Mouse (Mus musculus) E14TG2a.4 (cell line): ENCODE data around the gene Gpx1.
A peak's percentile ranks its signal among the peaks of the same experiment; 100 is the strongest.

Experiments
- H3K27me3 ChIP-seq: 2 replicates; pipeline ENCODE4 v1.6.1; 2014; ENCODE audit warnings: low read length, control low read depth; ENCODE audit not compliant: insufficient read depth
- H3K36me3 ChIP-seq: 2 replicates; pipeline ENCODE4 v1.6.1; 2014; ENCODE audit warnings: low read length, control low read depth; ENCODE audit not compliant: insufficient read depth
- H3K4me1 ChIP-seq: replicated peaks from 2 replicates; pipeline ENCODE4 v1.6.1; 2014; ENCODE audit warnings: low read depth, low read length, control low read depth
- H3K4me3 ChIP-seq: replicated peaks from 2 replicates; pipeline ENCODE4 v1.5.1; 2014; ENCODE audit warnings: mild to moderate bottlenecking, low read length
- H3K9me3 ChIP-seq: 2 replicates; pipeline ENCODE4 v1.6.1; 2014; ENCODE audit warnings: low read length, control low read depth
- CTCF ChIP-seq: conservative IDR thresholded peaks from 2 replicates; pipeline ENCODE4 v1.5.1; 2014; ENCODE audit warnings: low read length
- NANOG ChIP-seq: IDR thresholded peaks from 2 replicates; pipeline ENCODE4 v1.6.1; 2014; ENCODE audit warnings: borderline replicate concordance, low read length, mixed read lengths
- POU5F1 ChIP-seq: IDR thresholded peaks from 2 replicates; pipeline ENCODE4 v1.6.1; 2014; ENCODE audit warnings: low read length, borderline replicate concordance

Gpx1 gene

DNA sequence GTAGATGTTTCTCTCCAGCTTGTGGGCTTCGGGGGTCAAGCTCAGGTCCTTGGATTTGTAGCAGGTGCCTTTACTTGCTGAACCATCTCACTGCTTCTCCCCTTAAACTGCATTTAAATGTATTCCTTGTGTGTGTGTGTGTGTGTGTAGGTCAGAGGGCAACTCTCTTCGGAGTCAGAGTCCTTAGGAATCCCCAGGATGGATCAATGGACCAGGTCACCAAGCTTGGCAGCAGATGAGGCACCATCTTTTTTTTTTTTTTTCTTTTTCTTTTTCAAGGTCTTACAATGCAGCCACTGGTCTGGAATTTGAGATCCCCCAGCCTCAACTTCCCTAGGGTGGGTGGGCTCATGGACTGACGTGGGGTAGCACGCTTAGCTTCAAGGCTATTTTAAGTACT is 5.8 kb downstream of the Gpx1 start:
- H3K27me3 ChIP-seq, result no peaks in the 10 kb centered on the region
- peaks cover 21% of the 10 kb centered on the region for H3K36me3 ChIP-seq
- H3K4me3 ChIP-seq, result no peak overlapping the region
- no peaks in the 10 kb centered on the region for H3K9me3 ChIP-seq
- peaks cover 69% of the 10 kb centered on the region for H3K4me1 ChIP-seq
- no peak for TF ChIP-seq NANOG
- no peak for TF ChIP-seq CTCF
- TF ChIP-seq POU5F1, result no peak

DNA sequence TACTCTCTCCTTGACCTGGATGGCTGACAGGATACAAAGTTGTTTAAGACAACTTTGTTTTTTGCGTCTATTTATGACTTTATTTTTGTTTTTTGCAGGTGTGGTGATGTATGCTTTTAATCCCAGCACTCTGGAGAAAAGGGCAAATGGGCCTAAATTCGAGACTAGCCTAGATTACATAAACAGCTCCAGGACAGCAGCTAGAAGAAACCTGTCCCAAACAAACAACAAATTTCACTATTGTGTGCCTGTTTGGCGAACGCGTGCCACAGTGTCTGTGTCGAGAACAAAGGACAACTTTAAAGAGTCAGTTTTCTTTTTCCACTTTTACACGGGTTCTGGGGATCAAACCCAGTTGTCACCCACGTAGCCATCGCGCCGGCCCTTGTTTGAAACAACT is 8.3 kb downstream of the Gpx1 start:
- H3K27me3 ChIP-seq, result no peaks in the 10 kb centered on the region
- TF ChIP-seq NANOG (no peak), CTCF (no peak), POU5F1 (no peak)
- peaks cover 23% of the 10 kb centered on the region for H3K36me3 ChIP-seq
- peak overlapping the region; percentile 94 for H3K4me3 ChIP-seq
- H3K9me3 ChIP-seq, result no peaks in the 10 kb centered on the region
- peaks cover 47% of the 10 kb centered on the region for H3K4me1 ChIP-seq

DNA sequence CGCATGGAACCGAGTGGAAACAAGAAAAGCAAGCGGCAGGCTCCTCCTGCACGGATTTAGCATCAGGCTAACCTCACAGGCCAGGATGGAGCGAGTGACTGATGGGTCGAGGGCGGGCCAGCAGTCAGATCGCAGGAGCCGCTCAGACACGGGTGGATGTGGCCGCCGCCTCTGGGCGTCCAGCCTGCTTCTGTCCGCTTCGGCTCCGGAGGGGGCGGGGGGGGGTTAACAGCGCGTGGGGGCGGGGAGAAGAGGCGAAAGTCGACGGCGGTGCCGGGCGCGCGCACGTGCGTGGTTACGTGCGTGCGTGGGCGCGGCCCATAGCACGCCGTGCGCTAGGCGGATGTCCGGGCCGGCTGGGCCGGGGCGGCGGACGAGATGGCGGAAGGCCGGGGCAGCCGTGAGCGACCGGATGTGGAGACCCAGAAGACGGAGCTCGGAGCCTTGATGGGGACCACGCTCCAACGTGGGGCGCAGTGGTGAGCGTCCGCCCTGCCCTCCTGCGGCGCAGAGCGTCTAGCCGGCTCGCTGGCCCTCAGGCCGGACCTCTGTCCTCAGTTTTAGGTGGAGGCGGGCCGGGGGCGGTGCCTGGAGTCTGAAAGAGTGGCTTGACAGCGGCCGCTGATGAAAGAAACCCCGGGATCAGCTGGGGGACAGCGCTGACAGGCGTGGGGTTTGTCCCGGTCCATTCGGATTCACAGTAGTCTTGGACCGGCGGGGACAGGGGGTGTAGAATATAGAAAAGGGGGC is 9.0 kb downstream of the Gpx1 start, which contains the start of gene Usp4:
Gene Usp4 (plus strand): TSS at position 314 of the 750 bp plus-strand sequence.
- H3K4me1 ChIP-seq, result peaks cover 41% of the 10 kb centered on the region
- H3K9me3 ChIP-seq, result no peaks in the 10 kb centered on the region
- peak within 1 kb of the TSS; percentile 94 for H3K4me3 ChIP-seq
- TF ChIP-seq NANOG (no peak), CTCF (no peak), POU5F1 (no peak)
- H3K36me3 ChIP-seq, result peaks cover 30% of the 10 kb centered on the region
- H3K27me3 ChIP-seq, result no peaks in the 10 kb centered on the region

DNA sequence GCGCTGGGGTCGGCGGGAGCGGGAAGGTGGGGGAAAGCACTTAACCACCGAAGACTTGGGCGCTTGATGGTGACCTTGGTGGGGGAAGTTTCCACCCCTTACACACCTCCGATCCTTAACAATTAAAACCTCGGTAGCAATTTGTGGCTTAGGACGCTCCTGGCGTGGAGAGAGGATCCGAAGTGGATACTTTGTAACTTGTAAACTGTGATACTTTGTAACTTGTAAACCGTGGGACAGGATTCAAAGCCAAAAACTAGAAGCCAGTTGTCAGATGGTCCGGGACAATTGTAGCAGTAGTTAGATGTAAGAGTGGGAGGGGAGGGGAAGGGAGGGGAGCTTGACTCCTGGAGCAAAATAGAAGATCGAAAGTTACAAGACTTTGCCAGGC is 9.6 kb downstream of the Gpx1 start:
- TF ChIP-seq NANOG (no peak), CTCF (no peak), POU5F1 (no peak)
- H3K4me3 ChIP-seq, result peak overlapping the region; percentile 94
- H3K4me1 ChIP-seq, result peaks cover 39% of the 10 kb centered on the region
- no peaks in the 10 kb centered on the region for H3K9me3 ChIP-seq
- peaks cover 36% of the 10 kb centered on the region for H3K36me3 ChIP-seq
- H3K27me3 ChIP-seq, result no peaks in the 10 kb centered on the region

DNA sequence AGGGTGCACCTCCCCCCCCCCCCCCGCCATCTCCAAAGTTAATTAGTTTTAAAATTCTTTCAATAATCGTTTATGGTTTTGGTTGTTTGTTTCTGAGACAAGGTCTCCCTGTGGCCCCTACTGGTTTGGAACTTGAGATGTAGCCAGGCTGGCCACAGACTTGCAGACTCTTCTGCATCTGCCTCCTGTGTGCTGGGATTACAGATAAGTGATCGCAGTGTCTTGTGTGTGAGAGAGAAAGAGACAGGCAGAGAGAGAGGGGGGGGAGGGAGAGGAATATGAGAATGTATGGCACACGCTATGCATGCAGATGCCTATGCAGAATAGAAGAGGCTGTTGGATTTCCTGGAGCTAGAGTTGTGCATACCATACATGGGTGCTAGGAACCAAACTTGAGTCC is 11.0 kb downstream of the Gpx1 start:
- H3K9me3 ChIP-seq, result no peaks in the 10 kb centered on the region
- no peak overlapping the region for H3K4me3 ChIP-seq
- peaks cover 36% of the 10 kb centered on the region for H3K4me1 ChIP-seq
- no peaks in the 10 kb centered on the region for H3K27me3 ChIP-seq
- TF ChIP-seq POU5F1 (no peak), NANOG (no peak), CTCF (no peak)
- peaks cover 50% of the 10 kb centered on the region for H3K36me3 ChIP-seq

DNA sequence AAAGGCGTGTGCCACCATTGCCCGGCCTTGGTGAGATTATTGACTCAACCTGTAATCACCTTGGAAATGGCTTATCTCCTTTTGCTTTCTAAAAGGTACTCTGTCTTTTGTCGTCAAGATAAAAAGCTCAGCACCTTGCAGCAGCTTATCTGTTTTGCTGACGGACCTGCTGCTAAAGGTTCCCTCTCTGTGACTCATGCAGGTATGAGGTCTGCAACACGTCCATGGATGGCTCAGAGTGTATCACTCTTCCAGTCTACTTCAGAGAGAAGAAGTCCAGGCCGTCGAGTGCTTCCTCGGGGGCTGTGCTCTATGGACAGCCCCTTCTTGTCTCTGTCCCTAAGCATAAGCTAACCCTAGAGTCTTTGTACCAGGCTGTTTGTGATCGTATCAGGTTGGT is 39.5 kb downstream of the Gpx1 start:
- H3K4me1 ChIP-seq, result peaks cover 8% of the 10 kb centered on the region
- no peak overlapping the region for H3K4me3 ChIP-seq
- TF ChIP-seq CTCF, result no peak
- no peak for TF ChIP-seq NANOG
- no peak for TF ChIP-seq POU5F1
- H3K27me3 ChIP-seq, result no peaks in the 10 kb centered on the region
- H3K9me3 ChIP-seq, result no peaks in the 10 kb centered on the region
- peaks cover 91% of the 10 kb centered on the region for H3K36me3 ChIP-seq

DNA sequence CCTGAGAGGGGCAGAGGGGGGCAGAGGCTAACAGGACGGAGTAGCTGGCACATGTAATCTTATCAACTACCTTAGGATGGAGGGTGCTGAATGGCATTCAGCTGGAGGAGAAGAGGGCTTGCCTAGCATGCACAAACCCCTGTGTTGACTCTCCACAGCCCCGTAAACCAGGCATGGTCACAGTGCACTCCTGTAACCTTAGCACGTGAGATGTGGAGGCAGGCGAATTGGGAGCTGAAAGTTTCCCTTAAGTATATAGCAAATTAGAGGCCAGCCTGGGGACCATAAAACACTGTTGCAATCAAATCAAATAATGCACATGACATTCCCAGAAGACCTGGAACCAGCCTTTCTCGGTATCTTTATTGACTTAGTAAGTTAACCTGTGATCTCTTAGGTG is 40.0 kb downstream of the Gpx1 start:
- no peaks in the 10 kb centered on the region for H3K27me3 ChIP-seq
- H3K4me1 ChIP-seq, result peaks cover 9% of the 10 kb centered on the region
- H3K4me3 ChIP-seq, result no peak overlapping the region
- peaks cover 91% of the 10 kb centered on the region for H3K36me3 ChIP-seq
- H3K9me3 ChIP-seq, result no peaks in the 10 kb centered on the region
- TF ChIP-seq CTCF (no peak), POU5F1 (no peak), NANOG (no peak)

DNA sequence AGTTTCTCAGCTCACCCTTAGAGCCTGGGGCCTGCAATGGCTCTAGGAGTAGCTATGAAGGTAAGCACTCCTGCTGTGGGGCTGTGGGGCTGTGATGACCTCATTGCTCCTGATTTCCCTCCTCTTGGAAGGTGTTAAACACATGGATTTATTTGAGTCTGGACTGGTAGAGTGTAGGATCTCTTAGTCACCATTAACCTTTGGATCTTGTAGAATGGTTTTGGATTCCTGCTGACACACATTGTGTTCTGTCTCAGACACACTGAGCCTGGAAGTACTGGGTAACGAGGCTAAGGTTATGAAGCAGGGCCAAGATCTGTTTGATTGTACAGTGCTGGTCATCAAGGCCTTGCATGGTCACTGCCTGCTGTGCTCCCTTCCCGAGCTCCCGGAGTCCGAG is 40.6 kb downstream of the Gpx1 start:
- Histone ChIP-seq H3K36me3 (peaks cover 91% of the 10 kb centered on the region), H3K4me1 (peaks cover 14% of the 10 kb centered on the region), H3K4me3 (no peak overlapping the region), H3K9me3 (no peaks in the 10 kb centered on the region), H3K27me3 (no peaks in the 10 kb centered on the region)
- TF ChIP-seq NANOG, result no peak
- TF ChIP-seq CTCF, result no peak
- no peak for TF ChIP-seq POU5F1

DNA sequence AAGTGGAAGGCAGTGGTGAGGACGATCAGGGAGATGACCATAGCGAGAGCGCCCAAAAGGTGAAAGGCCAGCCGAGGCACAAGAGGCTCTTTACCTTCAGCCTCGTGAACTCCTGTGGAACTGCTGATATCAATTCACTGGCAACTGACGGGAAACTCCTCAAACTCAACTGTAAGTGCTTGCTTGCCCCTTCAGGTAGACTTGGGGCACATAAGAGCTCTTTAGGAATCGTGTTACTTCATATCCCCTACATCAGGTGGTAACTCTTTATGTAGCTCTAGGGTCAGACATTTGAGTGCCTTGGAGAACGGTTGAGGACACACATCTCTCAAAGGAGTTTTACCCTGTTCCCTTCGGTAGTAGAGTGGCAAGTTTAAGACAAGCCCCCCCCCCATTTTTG is 42.7 kb downstream of the Gpx1 start:
- Histone ChIP-seq H3K9me3 (no peaks in the 10 kb centered on the region), H3K36me3 (peaks cover 91% of the 10 kb centered on the region), H3K4me1 (peaks cover 31% of the 10 kb centered on the region), H3K27me3 (no peaks in the 10 kb centered on the region), H3K4me3 (no peak overlapping the region)
- no peak for TF ChIP-seq CTCF
- TF ChIP-seq POU5F1, result no peak
- no peak for TF ChIP-seq NANOG
